Mouse (Mus musculus) MEL (cell line): ENCODE data around the gene Opcml. TPM values are rescaled to one million over a fixed set of nuclear protein-coding genes. Genes with fewer than 3 reads are reported as not detected.

Experiments used
- DNase-seq: peaks from one replicate; pipeline ENCODE4 v3.0.0; 2011; ENCODE audit warnings: low read depth, low spot score
- H3K27ac ChIP-seq: 2 replicates; pipeline ENCODE4 v1.5.1; 2012; ENCODE audit warnings: low read depth, mild to moderate bottlenecking, control low read depth, low read length, moderate library complexity; ENCODE audit not compliant: control insufficient read depth
- H3K27me3 ChIP-seq, 2 experiments: fragments of 150-350 bp in 1 of 2; sonication (generic) in 1 of 2; 2 replicates each; pipeline ENCODE4 v1.6.1; 2012; ENCODE audit warnings: low read length in 2 of 2, mild to moderate bottlenecking in 2 of 2, improper control_type of control experiment in 1 of 2, moderate library complexity in 1 of 2; ENCODE audit not compliant: insufficient read depth in 2 of 2, control insufficient read depth in 1 of 2
- H3K36me3 ChIP-seq, 2 experiments: 2 replicates each; pipeline ENCODE4 v1.6.1; 2012 to 2014; ENCODE audit warnings: low read length in 2 of 2, improper control_type of control experiment in 1 of 2, inconsistent platforms in 1 of 2, mild to moderate bottlenecking in 1 of 2; ENCODE audit not compliant: insufficient read depth in 2 of 2, control insufficient read depth in 1 of 2
- H3K4me1 ChIP-seq, 2 experiments: fragments of 150-350 bp in 1 of 2; sonication (generic) in 1 of 2; 2 replicates each; pipeline ENCODE4 v1.6.1; 2012; ENCODE audit warnings: low read length in 2 of 2, improper control_type of control experiment in 1 of 2, mild to moderate bottlenecking in 1 of 2; ENCODE audit not compliant: insufficient read depth in 2 of 2, control insufficient read depth in 1 of 2
- H3K4me3 ChIP-seq, 2 experiments: fragments of 150-350 bp in 1 of 2; sonication (generic) in 1 of 2; 2 replicates each; pipeline ENCODE4 v1.5.1; 2012; ENCODE audit warnings: low read depth in 2 of 2, low read length in 2 of 2, mild to moderate bottlenecking in 2 of 2, moderate library complexity in 2 of 2, control low read depth in 1 of 2, improper control_type of control experiment in 1 of 2; ENCODE audit not compliant: control insufficient read depth in 1 of 2, insufficient read depth in 1 of 2
- H3K79me2 ChIP-seq: 2 replicates; pipeline ENCODE4 v1.6.1; 2012; ENCODE audit warnings: mild to moderate bottlenecking, low read length, moderate library complexity; ENCODE audit not compliant: control insufficient read depth, poor library complexity, insufficient read depth
- H3K9ac ChIP-seq: 2 replicates; pipeline ENCODE4 v1.6.1; 2012; ENCODE audit warnings: low read depth, mild to moderate bottlenecking, control low read depth, low read length, moderate library complexity; ENCODE audit not compliant: control insufficient read depth, poor library complexity, severe bottlenecking
- H3K9me3 ChIP-seq: fragments of 150-350 bp; sonication (generic); replicated peaks from 2 replicates; pipeline ENCODE4 v1.6.1; 2012; ENCODE audit warnings: mild to moderate bottlenecking, low read length, improper control_type of control experiment, moderate library complexity; ENCODE audit not compliant: insufficient read depth
- CHD1 ChIP-seq: IDR thresholded peaks from 2 replicates; pipeline ENCODE4 v1.6.1; 2012; ENCODE audit warnings: low read depth, mild to moderate bottlenecking, inconsistent platforms, low read length, improper control_type of control experiment
- E2F4 ChIP-seq: IDR thresholded peaks from 2 replicates; pipeline ENCODE4 v1.6.1; 2011; ENCODE audit warnings: low read depth, low read length, improper control_type of control experiment, borderline replicate concordance
- EP300 ChIP-seq, 2 experiments: IDR thresholded peaks; 2 replicates each; pipeline ENCODE4 v1.6.1; 2011; ENCODE audit warnings: improper control_type of control experiment in 2 of 2, low read length in 2 of 2, low read depth in 1 of 2, mild to moderate bottlenecking in 1 of 2
- GABPA ChIP-seq: IDR thresholded peaks from 2 replicates; pipeline ENCODE4 v1.6.1; 2012; ENCODE audit warnings: low read depth, mild to moderate bottlenecking, inconsistent platforms, low read length, improper control_type of control experiment, moderate library complexity
- GATA1 ChIP-seq: IDR thresholded peaks from 2 replicates; pipeline ENCODE4 v1.6.1; 2011; ENCODE audit warnings: low read depth, low read length, improper control_type of control experiment
- HCFC1 ChIP-seq: IDR thresholded peaks from 2 replicates; pipeline ENCODE4 v1.6.1; 2012; ENCODE audit warnings: low read depth, mild to moderate bottlenecking, inconsistent platforms, low read length, improper control_type of control experiment, moderate library complexity
- MXI1 ChIP-seq: IDR thresholded peaks from 2 replicates; pipeline ENCODE4 v1.6.1; 2011; ENCODE audit warnings: mild to moderate bottlenecking, low read depth, low read length, improper control_type of control experiment
- MYC ChIP-seq: IDR thresholded peaks from 2 replicates; pipeline ENCODE4 v1.6.1; 2011; ENCODE audit warnings: low read depth, mild to moderate bottlenecking, low read length, improper control_type of control experiment, moderate library complexity
- NELFE ChIP-seq: IDR thresholded peaks from 2 replicates; pipeline ENCODE4 v1.6.1; 2011; ENCODE audit warnings: low read depth, low read length, improper control_type of control experiment
- POLR2AphosphoS2 ChIP-seq: IDR thresholded peaks from 2 replicates; pipeline ENCODE4 v1.6.1; 2011; ENCODE audit warnings: low read length, improper control_type of control experiment
- POLR2AphosphoS5 ChIP-seq: IDR thresholded peaks from 2 replicates; pipeline ENCODE4 v1.6.1; 2012; ENCODE audit warnings: low read depth, borderline replicate concordance, mild to moderate bottlenecking, inconsistent platforms, low read length, moderate library complexity, mixed read lengths
- RAD21 ChIP-seq: IDR thresholded peaks from 2 replicates; pipeline ENCODE4 v1.6.1; 2011; ENCODE audit warnings: mild to moderate bottlenecking, low read depth, low read length, improper control_type of control experiment
- RCOR1 ChIP-seq: IDR thresholded peaks from 2 replicates; pipeline ENCODE4 v1.6.1; 2012; ENCODE audit warnings: low read depth, mild to moderate bottlenecking, inconsistent platforms, low read length, improper control_type of control experiment
- TAL1 ChIP-seq: IDR thresholded peaks from 2 replicates; pipeline ENCODE4 v1.6.1; 2012; ENCODE audit warnings: mild to moderate bottlenecking, inconsistent platforms, low read length, moderate library complexity, mixed read lengths
- USF1 ChIP-seq: IDR thresholded peaks from 2 replicates; pipeline ENCODE4 v1.6.1; 2014; ENCODE audit warnings: low read depth, mild to moderate bottlenecking, inconsistent platforms, low read length, improper control_type of control experiment, moderate library complexity
- USF2 ChIP-seq, 2 experiments: IDR thresholded peaks; 2 replicates each; pipeline ENCODE4 v1.6.1; 2011 to 2012; ENCODE audit warnings: improper control_type of control experiment in 2 of 2, low read length in 2 of 2, borderline replicate concordance in 1 of 2, inconsistent platforms in 1 of 2, low read depth in 1 of 2, mild to moderate bottlenecking in 1 of 2; ENCODE audit not compliant: insufficient read depth in 1 of 2
- ZC3H11A ChIP-seq: IDR thresholded peaks from 2 replicates; pipeline ENCODE4 v1.6.1; 2012; ENCODE audit warnings: low read depth, mild to moderate bottlenecking, inconsistent platforms, low read length, improper control_type of control experiment
- ZKSCAN1 ChIP-seq: IDR thresholded peaks from 2 replicates; pipeline ENCODE4 v1.6.1; 2012; ENCODE audit warnings: low read depth, mild to moderate bottlenecking, inconsistent platforms, low read length, improper control_type of control experiment, moderate library complexity
- ZMIZ1 ChIP-seq: IDR thresholded peaks from 2 replicates; pipeline ENCODE4 v1.6.1; 2012; ENCODE audit warnings: low read depth, mild to moderate bottlenecking, inconsistent platforms, low read length, improper control_type of control experiment, moderate library complexity
- ZNF384 ChIP-seq: IDR thresholded peaks from 2 replicates; pipeline ENCODE4 v1.6.1; 2012; ENCODE audit warnings: low read depth, mild to moderate bottlenecking, inconsistent platforms, low read length, improper control_type of control experiment
- polyA plus RNA-seq, 2 experiments: library from polyadenylated mRNA; stranded (reverse) in 1 of 2; unstranded in 1 of 2; fragments of >175 nt in 1 of 2; fragments of >200 nt in 1 of 2; gene quantifications; 2 replicates each; pipeline versions ENCODE4 v1.2.1 to v1.2.4; 2012; ENCODE audit warnings: low replicate concordance in 2 of 2, low read depth in 1 of 2; ENCODE audit not compliant: insufficient read length in 2 of 2, insufficient read depth in 1 of 2, missing spikeins in 1 of 2
- total RNA-seq: library from RNA; depleted of rRNA; stranded (reverse); fragments of 300-350 nt; gene quantifications from 2 replicates; pipeline ENCODE4 v1.2.3, GENCODE M21; 2012

The Opcml gene
- total and polyA plus RNA-seq, 3 experiments: not detected

DNA sequence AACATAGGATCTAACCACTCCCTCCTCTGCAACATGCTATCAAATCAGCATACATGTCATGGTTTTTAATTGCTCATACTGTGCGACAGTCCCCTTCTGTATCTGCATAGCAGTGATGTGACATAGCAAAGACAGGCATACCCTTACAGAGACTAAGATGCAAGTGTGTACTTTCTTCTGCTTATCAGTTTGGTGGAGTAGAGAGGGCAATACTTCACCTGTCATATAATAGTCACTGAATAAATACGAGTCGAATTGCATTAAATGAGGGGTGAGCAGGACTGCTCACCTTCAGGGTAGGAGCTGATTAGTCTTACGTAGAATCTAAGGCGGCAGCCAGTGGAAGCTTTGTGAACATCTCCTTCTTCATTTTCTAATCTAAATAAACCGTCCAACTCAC lies 1146.6 kb downstream of the Opcml start:
- H3K9me3 ChIP-seq: no peaks in the 10 kb centered on the region
- no peaks in the 10 kb centered on the region for H3K79me2 ChIP-seq
- H3K4me3 ChIP-seq: no peak overlapping the region
- no peak overlapping the region for H3K27ac ChIP-seq
- H3K36me3 ChIP-seq: no peaks in the 10 kb centered on the region
- H3K27me3 ChIP-seq: no peaks in the 10 kb centered on the region
- no peaks in the 10 kb centered on the region for H3K4me1 ChIP-seq
- no peak overlapping the region for H3K9ac ChIP-seq
- no peak for TF ChIP-seq RAD21
- no peak for TF ChIP-seq ZMIZ1
- TF ChIP-seq POLR2AphosphoS2: no peak
- no peak for TF ChIP-seq POLR2AphosphoS5
- no peak for TF ChIP-seq ZKSCAN1
- no peak for TF ChIP-seq USF2 (IDR thresholded peaks at IDR 0.05; ENCODE audit: borderline replicate concordance in 1 of 2, insufficient read depth in 1 of 2, low read depth in 1 of 2, low read length in 2 of 2)
- TF ChIP-seq HCFC1: no peak
- TF ChIP-seq ZNF384: no peak
- TF ChIP-seq GATA1: no peak
- no peak for TF ChIP-seq NELFE
- DNase-seq: no peak

DNA sequence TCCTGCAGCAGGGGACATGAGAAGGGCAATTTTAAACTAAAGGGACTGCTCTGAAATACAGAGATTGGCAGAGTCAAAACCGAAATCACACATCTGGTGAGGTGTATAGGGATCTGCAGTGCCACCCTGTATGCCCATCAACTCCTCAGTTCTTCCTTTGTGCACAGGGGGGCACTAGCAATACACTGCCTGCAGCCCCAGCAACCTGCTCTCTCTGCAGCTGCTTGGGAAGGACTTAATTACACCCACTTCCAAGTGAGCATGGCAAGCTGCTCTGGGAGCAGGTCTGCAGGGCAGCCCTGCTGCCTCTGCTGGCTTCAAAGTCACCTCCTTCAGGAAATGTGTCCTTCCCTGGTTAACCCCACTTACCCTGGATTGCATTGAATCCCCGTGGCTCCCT lies 1147.4 kb downstream of the Opcml start:
- no peaks in the 10 kb centered on the region for H3K27me3 ChIP-seq
- TF ChIP-seq RCOR1: no peak
- TF ChIP-seq GATA1: no peak
- TF ChIP-seq TAL1: no peak
- no peak for TF ChIP-seq HCFC1
- TF ChIP-seq EP300 (IDR thresholded peaks at IDR 0.05; ENCODE audit: low read depth in 1 of 2, low read length in 2 of 2): no peak
- no peak for TF ChIP-seq GABPA
- no peak for TF ChIP-seq ZKSCAN1
- no peak for TF ChIP-seq ZC3H11A
- no peak for TF ChIP-seq CHD1
- no peak for TF ChIP-seq E2F4
- TF ChIP-seq USF2 (IDR thresholded peaks at IDR 0.05; ENCODE audit: borderline replicate concordance in 1 of 2, insufficient read depth in 1 of 2, low read depth in 1 of 2, low read length in 2 of 2): no peak
- TF ChIP-seq MXI1: no peak
- TF ChIP-seq MYC: no peak
- TF ChIP-seq POLR2AphosphoS5: no peak
- TF ChIP-seq USF1: no peak
- TF ChIP-seq ZNF384: no peak
- no peaks in the 10 kb centered on the region for H3K36me3 ChIP-seq
- no peak overlapping the region for H3K27ac ChIP-seq
- H3K79me2 ChIP-seq: no peaks in the 10 kb centered on the region
- no peak for DNase-seq
- H3K4me3 ChIP-seq: no peak overlapping the region
- H3K4me1 ChIP-seq: no peaks in the 10 kb centered on the region
- no peak overlapping the region for H3K9ac ChIP-seq
- no peaks in the 10 kb centered on the region for H3K9me3 ChIP-seq
